ENCODE assay signal across 8 mouse cellular contexts in the genomic region with DNA sequence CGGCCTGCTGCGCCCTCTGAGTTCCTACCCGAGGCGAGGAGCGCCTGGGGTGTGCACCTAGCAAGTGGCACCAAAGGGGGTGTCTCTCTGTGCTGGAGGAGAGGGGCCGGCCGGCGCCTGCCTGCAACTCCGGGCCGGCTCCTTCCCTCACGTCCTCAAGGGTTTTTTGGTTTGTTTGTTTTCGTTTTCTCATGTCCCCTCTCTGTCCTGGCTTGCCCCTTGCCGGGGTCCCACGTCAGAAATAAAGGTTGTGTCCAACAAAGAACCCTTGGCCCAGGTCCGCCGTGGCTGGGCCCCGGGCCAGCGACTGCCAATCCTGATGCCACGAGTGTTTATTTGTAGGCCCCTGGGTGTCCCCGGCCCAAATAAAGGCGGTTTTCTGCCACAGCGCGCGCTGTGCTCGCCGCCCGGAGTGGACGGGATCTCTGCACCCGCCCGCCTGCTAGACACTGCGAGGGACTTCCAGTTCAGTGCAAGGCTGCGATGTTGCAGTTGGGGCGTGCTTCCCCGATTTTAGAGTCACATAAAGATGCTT. TPM values are rescaled to one million over a fixed set of nuclear protein-coding genes. Genes with fewer than 3 reads are reported as not detected.
DNase-seq lines count a peak whose midpoint lies in the region; ATAC-seq and TF ChIP-seq lines count a peak whose summit lies in the region.

No protein-coding gene starts in this region.

- peak overlapping the region; percentile 61 for H3K4me2 ChIP-seq in midbrain, embryonic 15.5 days

- H3K4me1 ChIP-seq in heart, embryonic 10.5 days: peaks cover 35% of the 10 kb centered on the region
- H3K4me1 ChIP-seq in G1E (ENCODE audit: insufficient read depth, low read depth, low read length): peaks cover 22% of the 10 kb centered on the region
- H3K4me1 ChIP-seq in embryonic fibroblast, embryonic 13.5 days (ENCODE audit: control insufficient read depth, insufficient read depth, low read length): no peaks in the 10 kb centered on the region
- peaks cover 6% of the 10 kb centered on the region for H3K4me1 ChIP-seq in liver, adult 2 months (ENCODE audit: control insufficient read depth, insufficient read depth, low read length)
- H3K4me1 ChIP-seq in midbrain, embryonic 15.5 days: peaks cover 31% of the 10 kb centered on the region

- 1% methylated on average over 34 of the region's 34 CpGs for WGBS in heart, embryonic 10.5 days
- under 1% methylated on average over 34 of the region's 34 CpGs for WGBS in liver, adult 2 months
- under 1% methylated on average over 34 of the region's 34 CpGs for WGBS in midbrain, embryonic 15.5 days

- H3K27me3 ChIP-seq in heart, embryonic 10.5 days (ENCODE audit: insufficient read depth, poor library complexity, severe bottlenecking): no peaks in the 10 kb centered on the region
- no peaks in the 10 kb centered on the region for H3K27me3 ChIP-seq in G1E (ENCODE audit: insufficient read depth, low read length)
- no peaks in the 10 kb centered on the region for H3K27me3 ChIP-seq in liver, adult 2 months (ENCODE audit: control insufficient read depth, insufficient read depth, low read length)
- no peaks in the 10 kb centered on the region for H3K27me3 ChIP-seq in midbrain, embryonic 15.5 days (replicated peaks)

- no peaks in the 10 kb centered on the region for H3K9me3 ChIP-seq in heart, embryonic 10.5 days
- H3K9me3 ChIP-seq in G1E (replicated peaks): no peaks in the 10 kb centered on the region
- no peaks in the 10 kb centered on the region for H3K9me3 ChIP-seq in midbrain, embryonic 15.5 days

- DNase-seq in heart, embryonic 10.5 days (ENCODE audit: low spot score): peak; percentile 84
- DNase-seq in heart, adult 11 months: no peak
- DNase-seq in G1E (ENCODE audit: low spot score): peak; percentile 48
- peak; percentile 74 for DNase-seq in heart, postnatal 4 days
- peak; percentile 33 for DNase-seq in liver, adult 2 months (ENCODE audit: extremely low read depth, low read depth, low spot score)
- no peak for DNase-seq in B cell, adult 2 months

- H3K4me3 ChIP-seq in heart, embryonic 10.5 days: peak overlapping the region; percentile 93
- peak overlapping the region; percentile 84 for H3K4me3 ChIP-seq in G1E (ENCODE audit: low read depth, low read length)
- peak overlapping the region; percentile 80 for H3K4me3 ChIP-seq in embryonic fibroblast, embryonic 13.5 days (ENCODE audit: insufficient read depth, low read length)
- peak overlapping the region; percentile 82 for H3K4me3 ChIP-seq in liver, adult 2 months (ENCODE audit: insufficient read depth, low read depth, low read length)
- H3K4me3 ChIP-seq in midbrain, embryonic 15.5 days: peak overlapping the region; percentile 90

- H3K36me3 ChIP-seq in heart, embryonic 10.5 days: 0 out of 2 replicates have a peak, but pooled peaks cover 7% of the 10 kb centered on the region
- H3K36me3 ChIP-seq in G1E (replicated peaks): peaks cover 22% of the 10 kb centered on the region
- no peaks in the 10 kb centered on the region for H3K36me3 ChIP-seq in liver, adult 2 months (ENCODE audit: control insufficient read depth, insufficient read depth, low read length)
- no peaks in the 10 kb centered on the region for H3K36me3 ChIP-seq in midbrain, embryonic 15.5 days (replicated peaks)

- H3K79me2 ChIP-seq in liver, adult 2 months (ENCODE audit: control insufficient read depth, insufficient read depth, low read length): peaks cover 7% of the 10 kb centered on the region; the same call in 1 of the 2 replicates

- peak overlapping the region; percentile 89 for H3K9ac ChIP-seq in liver, adult 2 months (ENCODE audit: low read depth, low read length)
- H3K9ac ChIP-seq in midbrain, embryonic 15.5 days: peak overlapping the region; percentile 95

- peak; percentile 64 for TF ChIP-seq POLR2A in embryonic fibroblast, embryonic 13.5 days (IDR thresholded peaks at IDR 0.05; ENCODE audit: low read depth, low read length)
- no peak for TF ChIP-seq POLR2A in liver, adult 2 months (IDR thresholded peaks at IDR 0.05; ENCODE audit: extremely low read depth, insufficient read depth, low read length)

- ATAC-seq in G1E (ENCODE audit: extremely low read depth, insufficient number of reproducible peaks, low FRiP score, poor library complexity, severe bottlenecking): no peak
- peak; percentile 89 for ATAC-seq in midbrain, embryonic 15.5 days (replicated peaks)

- H3K27ac ChIP-seq in heart, embryonic 10.5 days: peak overlapping the region; percentile 100
- H3K27ac ChIP-seq in embryonic fibroblast, embryonic 13.5 days (ENCODE audit: insufficient read depth, low read length): peak overlapping the region; percentile 63
- H3K27ac ChIP-seq in liver, adult 2 months (replicated peaks; ENCODE audit: insufficient read depth, low read depth, low read length): peak overlapping the region; percentile 72
- H3K27ac ChIP-seq in midbrain, embryonic 15.5 days: peak overlapping the region; percentile 88

- TF ChIP-seq CTCF in G1E (IDR thresholded peaks at IDR 0.05; ENCODE audit: low read depth, low read length): no peak
- no peak for TF ChIP-seq CTCF in embryonic fibroblast, embryonic 13.5 days (IDR thresholded peaks at IDR 0.05; ENCODE audit: borderline replicate concordance, insufficient read depth, low read length)
- no peak for TF ChIP-seq CTCF in liver, adult 2 months (IDR thresholded peaks at IDR 0.05; ENCODE audit: low read depth, low read length)

RNA-seq across cellular contexts. Expression of a gene that starts 0.4 kb away (rescaled TPM):
- 35.0 and 56.8 TPM in 2 replicates for polyA plus RNA-seq in heart, embryonic 10.5 days (2016; fragmentation: Nextera tagmentation; extraction: Ambion mirVana)
- total RNA-seq in G1E (2014; fragmentation: Nextera tagmentation) (35.9 and 67.9 TPM in 2 replicates), G1E (2017) (8.2 and 18.1 TPM in 2 replicates)
- 53.1 and 54.9 TPM in 2 replicates for polyA plus RNA-seq in G1E (2012)
- 15.1 and 17.4 TPM in 2 replicates for polyA plus RNA-seq in embryonic fibroblast, embryonic 13.5 days (2011; ENCODE audit: insufficient read length, low read depth, missing spikeins)
- total RNA-seq in heart, postnatal 4 days (2021): 100 to 1,000 TPM; 103 to 108 TPM
- total RNA-seq in liver, adult 2 months (2014; rRNA removed): 11.0 and 15.0 TPM in 2 replicates
- polyA plus RNA-seq in liver, adult 2 months (2012; rRNA removed): 41.1 and 41.9 TPM in 2 replicates
- polyA plus RNA-seq in midbrain, embryonic 15.5 days (2015; fragmentation: Nextera tagmentation; extraction: Ambion mirVana): 28.4 and 31.0 TPM in 2 replicates

RNA-seq across cellular contexts. Expression of a gene that starts 47.8 kb away (rescaled TPM):
- polyA plus RNA-seq in heart, embryonic 10.5 days (2016; fragmentation: Nextera tagmentation; extraction: Ambion mirVana): 18.7 and 21.4 TPM in 2 replicates
- total RNA-seq in G1E (2014; fragmentation: Nextera tagmentation) (not detected in 2 replicates), G1E (2017) (0.17 and 0.33 TPM in 2 replicates)
- polyA plus RNA-seq in G1E (2012): 0.02 and 0.04 TPM in 2 replicates
- polyA plus RNA-seq in embryonic fibroblast, embryonic 13.5 days (2011; ENCODE audit: insufficient read length, low read depth, missing spikeins): 10.0 and 13.1 TPM in 2 replicates
- total RNA-seq in heart, postnatal 4 days (2021): 10 to 100 TPM; 51.7 to 58.8 TPM
- total RNA-seq in liver, adult 2 months (2014; rRNA removed): 2.9 and 3.8 TPM in 2 replicates
- polyA plus RNA-seq in liver, adult 2 months (2012; rRNA removed): 8.9 and 9.7 TPM in 2 replicates
- polyA plus RNA-seq in midbrain, embryonic 15.5 days (2015; fragmentation: Nextera tagmentation; extraction: Ambion mirVana): 9.4 and 11.1 TPM in 2 replicates

RNA-seq across cellular contexts. Expression of a gene that starts 48.9 kb away (rescaled TPM):
- 39.1 and 41.7 TPM in 2 replicates for polyA plus RNA-seq in heart, embryonic 10.5 days (2016; fragmentation: Nextera tagmentation; extraction: Ambion mirVana)
- 6.2 and 6.6 TPM in 2 replicates for total RNA-seq in G1E (2014; fragmentation: Nextera tagmentation)
- 16.8 and 18.7 TPM in 2 replicates for total RNA-seq in G1E (2017)
- polyA plus RNA-seq in G1E (2012): 33.0 and 37.5 TPM in 2 replicates
- 10.1 and 12.2 TPM in 2 replicates for polyA plus RNA-seq in embryonic fibroblast, embryonic 13.5 days (2011; ENCODE audit: insufficient read length, low read depth, missing spikeins)
- total RNA-seq in heart, postnatal 4 days (2021): 10 to 100 TPM; 13.0 to 14.2 TPM
- 4.0 and 5.8 TPM in 2 replicates for total RNA-seq in liver, adult 2 months (2014; rRNA removed)
- polyA plus RNA-seq in liver, adult 2 months (2012; rRNA removed): 11.2 and 15.6 TPM in 2 replicates
- 24.8 and 27.9 TPM in 2 replicates for polyA plus RNA-seq in midbrain, embryonic 15.5 days (2015; fragmentation: Nextera tagmentation; extraction: Ambion mirVana)

RNA-seq across cellular contexts. Expression of a gene that starts 57.3 kb away (rescaled TPM):
- 78.4 and 107 TPM in 2 replicates for polyA plus RNA-seq in heart, embryonic 10.5 days (2016; fragmentation: Nextera tagmentation; extraction: Ambion mirVana)
- total RNA-seq in G1E (2014; fragmentation: Nextera tagmentation) (224 and 234 TPM in 2 replicates), G1E (2017) (58.3 and 119 TPM in 2 replicates)
- 209 and 240 TPM in 2 replicates for polyA plus RNA-seq in G1E (2012)
- 61.1 and 69.3 TPM in 2 replicates for polyA plus RNA-seq in embryonic fibroblast, embryonic 13.5 days (2011; ENCODE audit: insufficient read length, low read depth, missing spikeins)
- total RNA-seq in heart, postnatal 4 days (2021): 100 to 1,000 TPM; 119 to 134 TPM
- total RNA-seq in liver, adult 2 months (2014; rRNA removed): 14.7 and 17.3 TPM in 2 replicates
- 27.7 and 28.4 TPM in 2 replicates for polyA plus RNA-seq in liver, adult 2 months (2012; rRNA removed)
- 173 and 176 TPM in 2 replicates for polyA plus RNA-seq in midbrain, embryonic 15.5 days (2015; fragmentation: Nextera tagmentation; extraction: Ambion mirVana)

RNA-seq across cellular contexts. Expression of a gene that starts 58.2 kb away (rescaled TPM):
- 35.0 and 40.8 TPM in 2 replicates for polyA plus RNA-seq in heart, embryonic 10.5 days (2016; fragmentation: Nextera tagmentation; extraction: Ambion mirVana)
- total RNA-seq in G1E (2014; fragmentation: Nextera tagmentation) (9.3 and 10.2 TPM in 2 replicates), G1E (2017) (8.0 and 10.5 TPM in 2 replicates)
- 18.1 and 22.5 TPM in 2 replicates for polyA plus RNA-seq in G1E (2012)
- 3.0 and 3.7 TPM in 2 replicates for polyA plus RNA-seq in embryonic fibroblast, embryonic 13.5 days (2011; ENCODE audit: insufficient read length, low read depth, missing spikeins)
- 10 to 100 TPM; 20.0 to 21.2 TPM for total RNA-seq in heart, postnatal 4 days (2021)
- total RNA-seq in liver, adult 2 months (2014; rRNA removed): 15.8 and 17.2 TPM in 2 replicates
- polyA plus RNA-seq in liver, adult 2 months (2012; rRNA removed): 46.8 and 52.7 TPM in 2 replicates
- polyA plus RNA-seq in midbrain, embryonic 15.5 days (2015; fragmentation: Nextera tagmentation; extraction: Ambion mirVana): 0.84 and 1.0 TPM in 2 replicates

Comparison
In these comparisons a context has a peak if more than half of its experiments do, and no peak if none do; other contexts are left out.
1. DNase-seq: peak in heart, embryonic 10.5 days (single experiment), G1E (single experiment), heart, postnatal 4 days (single experiment) and liver, adult 2 months (single experiment); none in heart, adult 11 months (single experiment) and B cell, adult 2 months (0 of 2).
2. Peak in every context shown above with its lines, with median percentiles within 50 percentile points of each other: H3K27ac ChIP-seq and H3K4me3 ChIP-seq.